Mouse (Mus musculus): ENCODE measurements around the gene Cdhr1. TPM values are rescaled to one million over a fixed set of nuclear protein-coding genes. Genes with fewer than 3 reads are reported as not detected.
A peak's percentile ranks its signal among the peaks of the same experiment; 100 is the strongest.

Gene Cdhr1
- total RNA-seq, 1 experiment, result 0.94 TPM

DNA sequence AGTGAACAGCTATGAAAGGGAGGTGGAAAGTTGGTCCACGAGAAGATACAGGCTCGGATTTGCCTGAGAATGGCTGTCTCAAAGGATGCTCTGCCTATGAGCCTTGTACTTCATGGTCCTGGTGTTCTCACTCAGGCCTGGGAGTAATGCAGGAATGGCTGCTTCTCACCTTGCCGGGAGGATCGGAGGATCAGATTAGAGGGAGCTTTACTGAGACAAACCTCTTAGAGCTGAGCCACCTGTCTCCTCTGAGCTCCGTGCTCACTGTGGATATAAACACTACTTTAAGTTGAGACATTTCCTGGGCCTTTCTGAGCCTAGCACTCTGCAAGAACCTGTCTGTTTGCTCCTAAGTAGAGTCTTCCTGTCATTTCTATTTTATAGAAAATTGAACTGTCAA, 3.4 kb upstream of the Cdhr1 start:
- Histone ChIP-seq H3K4me3 (ENCODE audit: insufficient read depth in 1 of 2, low read depth in 1 of 2, low read length in 2 of 2, poor library complexity in 1 of 2, severe bottlenecking in 1 of 2) (no peak overlapping the region), H3K4me1 (ENCODE audit: control insufficient read depth in 2 of 2, insufficient read depth in 2 of 2, low read length in 2 of 2, poor library complexity in 1 of 2) (peaks cover 0 to 7% of the 10 kb centered on the region in 2 experiments; a peak in 2 of 4 replicates), H3K9me3 (ENCODE audit: control insufficient read depth, insufficient read depth, low read depth, low read length) (no peaks in the 10 kb centered on the region), H3K36me3 (ENCODE audit: control insufficient read depth, insufficient read depth, low read length, poor library complexity, severe bottlenecking) (no peaks in the 10 kb centered on the region), H3K27ac (ENCODE audit: insufficient read depth, low read depth, low read length, poor library complexity, severe bottlenecking) (no peak overlapping the region), H3K9ac (ENCODE audit: insufficient read depth, low read depth, low read length, poor library complexity, severe bottlenecking) (no peak overlapping the region)
- DNase-seq (ENCODE audit: low read depth, low spot score), result no peak
- no peak for TF ChIP-seq CHD2 (IDR thresholded peaks at IDR 0.05; ENCODE audit: low read depth, low read length)
- no peak for TF ChIP-seq HCFC1 (IDR thresholded peaks at IDR 0.05; ENCODE audit: borderline replicate concordance, insufficient read depth, low read length)
- no peak for TF ChIP-seq ZNF384 (IDR thresholded peaks at IDR 0.05; ENCODE audit: low read depth, low read length)
- TF ChIP-seq ZC3H11A (IDR thresholded peaks at IDR 0.05; ENCODE audit: borderline replicate concordance, low read depth, low read length), result no peak
- no peak for TF ChIP-seq MAFK (IDR thresholded peaks at IDR 0.05; ENCODE audit: insufficient read depth, low read depth, low read length)
- in situ Hi-C loops (cut with MboI; ENCODE audit: low sequenced_read_pairs in 2 of 2, unreplicated experiment in 2 of 2), result no loop called here

DNA sequence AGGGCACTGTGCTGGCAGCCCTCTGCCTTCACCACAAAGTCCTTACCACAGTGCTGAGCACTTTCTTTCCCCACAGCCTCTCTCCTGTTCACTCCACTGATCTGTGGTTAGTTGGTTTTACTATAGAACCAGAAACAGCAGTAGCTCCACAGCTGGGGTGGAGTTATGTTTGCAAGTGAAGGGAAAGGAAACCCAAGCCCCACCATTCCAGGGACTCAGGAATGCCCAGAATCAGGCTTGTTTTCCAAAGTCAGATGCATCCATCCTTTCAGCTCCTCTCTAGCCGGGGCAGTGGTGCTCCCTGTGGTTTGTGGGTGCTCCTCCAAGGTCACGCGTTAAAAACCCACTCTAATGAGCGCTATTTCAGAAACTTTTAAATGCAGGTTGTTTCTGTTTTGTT, 2.6 kb downstream of the Cdhr1 start:
- peak; percentile 29 for DNase-seq (ENCODE audit: low read depth, low spot score)
- TF ChIP-seq ZC3H11A (IDR thresholded peaks at IDR 0.05; ENCODE audit: borderline replicate concordance, low read depth, low read length) (no peak), CHD2 (IDR thresholded peaks at IDR 0.05; ENCODE audit: low read depth, low read length) (no peak), HCFC1 (IDR thresholded peaks at IDR 0.05; ENCODE audit: borderline replicate concordance, insufficient read depth, low read length) (no peak), ZNF384 (IDR thresholded peaks at IDR 0.05; ENCODE audit: low read depth, low read length) (no peak), MAFK (IDR thresholded peaks at IDR 0.05; ENCODE audit: insufficient read depth, low read depth, low read length) (no peak)
- Histone ChIP-seq H3K9me3 (ENCODE audit: control insufficient read depth, insufficient read depth, low read depth, low read length) (no peaks in the 10 kb centered on the region), H3K4me1 (ENCODE audit: control insufficient read depth in 2 of 2, insufficient read depth in 2 of 2, low read length in 2 of 2, poor library complexity in 1 of 2) (peaks cover 8 to 25% of the 10 kb centered on the region in 2 experiments), H3K27ac (ENCODE audit: insufficient read depth, low read depth, low read length, poor library complexity, severe bottlenecking) (no peak overlapping the region), H3K36me3 (ENCODE audit: control insufficient read depth, insufficient read depth, low read length, poor library complexity, severe bottlenecking) (no peaks in the 10 kb centered on the region), H3K9ac (ENCODE audit: insufficient read depth, low read depth, low read length, poor library complexity, severe bottlenecking) (no peak overlapping the region), H3K4me3 (ENCODE audit: insufficient read depth in 1 of 2, low read depth in 1 of 2, low read length in 2 of 2, poor library complexity in 1 of 2, severe bottlenecking in 1 of 2) (no peak overlapping the region)
- in situ Hi-C loops (cut with MboI; ENCODE audit: low sequenced_read_pairs in 2 of 2, unreplicated experiment in 2 of 2), result no loop called here

DNA sequence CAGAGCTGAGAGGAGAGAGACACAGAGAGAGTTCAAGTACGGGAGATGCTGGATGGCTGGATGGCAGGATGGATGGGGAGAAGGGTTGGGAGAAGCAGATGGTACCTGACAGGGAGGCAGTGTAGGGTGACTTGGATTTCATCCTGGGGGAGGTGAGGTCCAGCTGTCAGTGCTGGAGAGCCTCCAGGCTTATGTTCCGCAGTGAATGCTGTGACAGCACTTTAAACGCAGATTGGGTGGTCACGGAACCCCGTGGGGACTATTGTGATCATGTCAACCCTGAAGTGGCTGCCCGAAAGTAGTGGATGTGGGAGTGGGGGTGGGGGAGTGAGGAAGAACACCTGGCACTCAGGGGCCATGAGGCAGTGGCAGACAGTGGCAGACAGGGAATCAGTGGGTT, 3.7 kb downstream of the Cdhr1 start:
- Histone ChIP-seq H3K4me3 (ENCODE audit: insufficient read depth in 1 of 2, low read depth in 1 of 2, low read length in 2 of 2, poor library complexity in 1 of 2, severe bottlenecking in 1 of 2) (no peak overlapping the region), H3K9me3 (ENCODE audit: control insufficient read depth, insufficient read depth, low read depth, low read length) (no peaks in the 10 kb centered on the region), H3K36me3 (ENCODE audit: control insufficient read depth, insufficient read depth, low read length, poor library complexity, severe bottlenecking) (no peaks in the 10 kb centered on the region), H3K27ac (ENCODE audit: insufficient read depth, low read depth, low read length, poor library complexity, severe bottlenecking) (no peak overlapping the region), H3K9ac (ENCODE audit: insufficient read depth, low read depth, low read length, poor library complexity, severe bottlenecking) (no peak overlapping the region), H3K4me1 (ENCODE audit: control insufficient read depth in 2 of 2, insufficient read depth in 2 of 2, low read length in 2 of 2, poor library complexity in 1 of 2) (peaks cover 8 to 25% of the 10 kb centered on the region in 2 experiments)
- no peak for TF ChIP-seq ZNF384 (IDR thresholded peaks at IDR 0.05; ENCODE audit: low read depth, low read length)
- no peak for TF ChIP-seq ZC3H11A (IDR thresholded peaks at IDR 0.05; ENCODE audit: borderline replicate concordance, low read depth, low read length)
- no peak for TF ChIP-seq HCFC1 (IDR thresholded peaks at IDR 0.05; ENCODE audit: borderline replicate concordance, insufficient read depth, low read length)
- no peak for TF ChIP-seq MAFK (IDR thresholded peaks at IDR 0.05; ENCODE audit: insufficient read depth, low read depth, low read length)
- TF ChIP-seq CHD2 (IDR thresholded peaks at IDR 0.05; ENCODE audit: low read depth, low read length), result no peak
- DNase-seq (ENCODE audit: low read depth, low spot score), result no peak
- in situ Hi-C loops (cut with MboI; ENCODE audit: low sequenced_read_pairs in 2 of 2, unreplicated experiment in 2 of 2), result no loop called here

DNA sequence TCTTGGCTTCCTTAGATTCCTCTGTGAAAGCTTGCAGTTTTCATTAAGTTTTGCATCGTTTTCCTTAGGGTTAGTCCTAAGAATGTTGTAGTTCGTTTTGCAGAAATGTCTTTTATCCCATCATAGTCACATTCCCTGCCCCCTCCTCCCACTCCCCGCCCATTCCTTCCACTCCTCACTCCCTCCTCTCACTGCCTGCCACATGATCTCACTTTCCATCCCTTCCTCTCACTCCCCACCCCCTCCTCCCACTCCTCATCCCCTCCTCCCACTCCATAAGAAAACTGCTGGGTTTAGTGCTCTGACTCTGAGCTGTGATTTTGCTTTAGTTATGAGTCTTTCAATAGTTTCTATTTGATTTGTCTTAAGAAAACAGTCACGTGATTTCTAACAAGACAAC, 14.4 kb downstream of the Cdhr1 start:
- Histone ChIP-seq H3K9me3 (ENCODE audit: control insufficient read depth, insufficient read depth, low read depth, low read length) (no peaks in the 10 kb centered on the region), H3K9ac (ENCODE audit: insufficient read depth, low read depth, low read length, poor library complexity, severe bottlenecking) (no peak overlapping the region), H3K36me3 (ENCODE audit: control insufficient read depth, insufficient read depth, low read length, poor library complexity, severe bottlenecking) (no peaks in the 10 kb centered on the region), H3K4me1 (ENCODE audit: control insufficient read depth in 2 of 2, insufficient read depth in 2 of 2, low read length in 2 of 2, poor library complexity in 1 of 2) (no peaks in the 10 kb centered on the region), H3K27ac (ENCODE audit: insufficient read depth, low read depth, low read length, poor library complexity, severe bottlenecking) (no peak overlapping the region), H3K4me3 (ENCODE audit: insufficient read depth in 1 of 2, low read depth in 1 of 2, low read length in 2 of 2, poor library complexity in 1 of 2, severe bottlenecking in 1 of 2) (no peak overlapping the region)
- no peak for TF ChIP-seq MAFK (IDR thresholded peaks at IDR 0.05; ENCODE audit: insufficient read depth, low read depth, low read length)
- no peak for TF ChIP-seq CHD2 (IDR thresholded peaks at IDR 0.05; ENCODE audit: low read depth, low read length)
- TF ChIP-seq HCFC1 (IDR thresholded peaks at IDR 0.05; ENCODE audit: borderline replicate concordance, insufficient read depth, low read length), result no peak
- DNase-seq (ENCODE audit: low read depth, low spot score), result no peak
- in situ Hi-C loops (cut with MboI; ENCODE audit: low sequenced_read_pairs in 2 of 2, unreplicated experiment in 2 of 2), result no loop called here

DNA sequence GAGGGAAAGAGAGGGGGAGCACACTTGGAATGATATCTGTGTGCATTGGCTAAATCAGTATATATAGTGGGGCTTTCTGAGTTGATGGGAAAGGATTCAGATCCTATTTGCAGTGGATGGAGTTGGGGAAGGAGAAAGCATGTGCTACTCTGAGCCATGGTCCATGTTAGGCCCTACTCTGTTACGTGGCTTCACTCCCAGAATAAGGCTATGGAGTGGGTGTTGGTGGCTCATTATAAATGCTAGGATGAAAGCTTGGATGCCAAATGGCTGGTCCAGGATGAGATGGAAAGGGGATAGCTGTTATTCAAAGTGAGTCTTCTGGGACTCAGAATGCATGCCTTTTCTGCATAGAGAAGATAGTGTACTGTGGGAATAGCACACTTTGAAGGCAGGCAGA, 17.4 kb downstream of the Cdhr1 start:
- no peak for TF ChIP-seq CHD2 (IDR thresholded peaks at IDR 0.05; ENCODE audit: low read depth, low read length)
- no peak for TF ChIP-seq ZNF384 (IDR thresholded peaks at IDR 0.05; ENCODE audit: low read depth, low read length)
- no peak for TF ChIP-seq MAFK (IDR thresholded peaks at IDR 0.05; ENCODE audit: insufficient read depth, low read depth, low read length)
- TF ChIP-seq ZC3H11A (IDR thresholded peaks at IDR 0.05; ENCODE audit: borderline replicate concordance, low read depth, low read length), result no peak
- no peaks in the 10 kb centered on the region for H3K9me3 ChIP-seq (ENCODE audit: control insufficient read depth, insufficient read depth, low read depth, low read length)
- no peak overlapping the region for H3K4me3 ChIP-seq (ENCODE audit: insufficient read depth in 1 of 2, low read depth in 1 of 2, low read length in 2 of 2, poor library complexity in 1 of 2, severe bottlenecking in 1 of 2)
- H3K27ac ChIP-seq (ENCODE audit: insufficient read depth, low read depth, low read length, poor library complexity, severe bottlenecking), result no peak overlapping the region
- no peaks in the 10 kb centered on the region for H3K36me3 ChIP-seq (ENCODE audit: control insufficient read depth, insufficient read depth, low read length, poor library complexity, severe bottlenecking)
- DNase-seq (ENCODE audit: low read depth, low spot score), result no peak
- in situ Hi-C loops (cut with MboI; ENCODE audit: low sequenced_read_pairs in 2 of 2, unreplicated experiment in 2 of 2), result no loop called here
- no peaks in the 10 kb centered on the region for H3K4me1 ChIP-seq (ENCODE audit: control insufficient read depth in 2 of 2, insufficient read depth in 2 of 2, low read length in 2 of 2, poor library complexity in 1 of 2)
- no peak overlapping the region for H3K9ac ChIP-seq (ENCODE audit: insufficient read depth, low read depth, low read length, poor library complexity, severe bottlenecking)
